Mouse (Mus musculus): Measurements from ENCODE around the gene Traf3ip3.

DNA sequence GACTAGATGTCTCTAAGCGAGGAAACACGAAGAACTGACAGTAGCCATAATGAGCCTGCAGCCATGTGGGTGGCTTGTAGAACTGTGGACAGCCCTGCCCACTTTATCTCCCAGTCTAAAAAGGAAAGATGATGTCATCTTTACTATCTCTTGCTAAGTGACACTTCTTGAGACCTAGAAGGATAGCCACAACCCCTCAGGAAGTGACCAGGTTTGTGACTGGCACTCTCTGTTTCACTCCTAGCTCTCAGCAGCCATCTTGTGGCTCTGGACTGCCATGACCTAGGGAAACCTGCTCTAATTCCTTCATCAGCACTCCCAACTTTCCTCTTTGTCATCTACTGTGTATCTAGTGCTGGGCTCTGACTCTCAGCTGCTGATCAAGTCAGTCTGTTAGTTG is 3.2 kb downstream of the Traf3ip3 start:
- TF ChIP-seq CTCF (IDR thresholded peaks at IDR 0.05; ENCODE audit: control insufficient read depth, insufficient read depth, insufficient replicate concordance, low read depth, low read length) (no peak), POLR2A (IDR thresholded peaks at IDR 0.05; ENCODE audit: control insufficient read depth, low read depth, low read length) (no peak)

All from testis, adult 2 months (tissue).